Mouse (Mus musculus) cerebellum, adult 9-10 months (tissue): Measurements from ENCODE around the gene Nol3.

Experiments used
- DNase-seq: peaks from one replicate; pipeline ENCODE4 v3.0.0; 2022

The Nol3 gene

GRCm38 (mm10) chr8:105263244-105263912 lies 12.6 kb upstream of the Nol3 start:
- peak; percentile 20 for DNase-seq

- DNase-seq: peak; percentile 59
These were observed 11.6 kb upstream of the Nol3 start, which contains the start of the genes Tradd and Fbxl8 for GRCm38 (mm10) chr8:105264024-105264982. TSS of gene Tradd (minus strand) at chr8:105264609. TSS of gene Fbxl8 (plus strand) at chr8:105264648.

- peak; percentile 34 for DNase-seq
These were observed 10.8 kb upstream of the Nol3 start for GRCm38 (mm10) chr8:105265128-105265527.

GRCm38 (mm10) chr8:105266775-105267174 lies 9.2 kb upstream of the Nol3 start:
- DNase-seq: peak; percentile 31

- peak; percentile 74 for DNase-seq
These were observed 7.4 kb upstream of the Nol3 start for GRCm38 (mm10) chr8:105268342-105269074.

GRCm38 (mm10) chr8:105269075-105269458 lies 6.9 kb upstream of the Nol3 start:
- no peak for DNase-seq

- DNase-seq: peak; percentile 71
These were observed 6.4 kb upstream of the Nol3 start, which contains the start of gene Hsf4 for GRCm38 (mm10) chr8:105269461-105269947. TSS of gene Hsf4 (plus strand) at chr8:105269801.

GRCm38 (mm10) chr8:105270101-105270915 lies 5.6 kb upstream of the Nol3 start:
- peak; percentile 57 for DNase-seq

- no peak for DNase-seq
These were observed 5.1 kb upstream of the Nol3 start for GRCm38 (mm10) chr8:105270916-105271186.

- DNase-seq: no peak
These were observed 553 bp upstream of the Nol3 start for GRCm38 (mm10) chr8:105275387-105275786.

GRCm38 (mm10) chr8:105276292-105277120 lies 566 bp downstream of the Nol3 start:
- peak; percentile 39 for DNase-seq

- peak; percentile 95 for DNase-seq
These were observed 3.0 kb downstream of the Nol3 start for GRCm38 (mm10) chr8:105278911-105279334.

GRCm38 (mm10) chr8:105280567-105280966 lies 4.6 kb downstream of the Nol3 start:
- no peak for DNase-seq

- no peak for DNase-seq
These were observed 5.9 kb downstream of the Nol3 start for GRCm38 (mm10) chr8:105281821-105282220.

GRCm38 (mm10) chr8:105282239-105282638 lies 6.3 kb downstream of the Nol3 start:
- DNase-seq: no peak

GRCm38 (mm10) chr8:105283074-105283473 lies 7.1 kb downstream of the Nol3 start:
- DNase-seq: no peak

GRCm38 (mm10) chr8:105285514-105285913 lies 9.6 kb downstream of the Nol3 start:
- DNase-seq: no peak

GRCm38 (mm10) chr8:105286907-105287306 lies 11.0 kb downstream of the Nol3 start:
- DNase-seq: no peak

- DNase-seq: no peak
These were observed 12.3 kb downstream of the Nol3 start for GRCm38 (mm10) chr8:105288231-105288630.

- DNase-seq: peak; percentile 97
These were observed 13.2 kb downstream of the Nol3 start for GRCm38 (mm10) chr8:105288958-105289732.
